Mouse (Mus musculus) neural tube, embryonic 13.5 days (tissue): ENCODE measurements around the gene Nrp2. TPM values are rescaled to one million over a fixed set of nuclear protein-coding genes. Genes with fewer than 3 reads are reported as not detected.
A peak's percentile ranks its signal among the peaks of the same experiment; 100 is the strongest.

Source experiments
- ATAC-seq: fragments of 200-750 bp; cut with Nextera tagmentation; 2 replicates; pipeline ENCODE4 v1.8.0; 2017; ENCODE audit warnings: low read depth, mild to moderate bottlenecking, moderate TSS enrichment, moderate library complexity
- H3K27ac ChIP-seq: fragments of 300-500 bp; sonication (generic); replicated peaks from 2 replicates; pipeline ENCODE4 v1.5.1; 2015; ENCODE audit warnings: moderate library complexity, mild to moderate bottlenecking, inconsistent platforms
- H3K27me3 ChIP-seq: fragments of 300-500 bp; sonication (generic); 2 replicates; pipeline ENCODE4 v1.6.1; 2015; ENCODE audit warnings: mild to moderate bottlenecking, inconsistent platforms
- H3K36me3 ChIP-seq: fragments of 300-500 bp; sonication (generic); 2 replicates; pipeline ENCODE4 v1.6.1; 2015; ENCODE audit warnings: mild to moderate bottlenecking, inconsistent platforms
- H3K4me1 ChIP-seq: fragments of 300-500 bp; sonication (generic); replicated peaks from 2 replicates; pipeline ENCODE4 v1.6.1; 2015; ENCODE audit warnings: inconsistent platforms
- H3K4me2 ChIP-seq: fragments of 300-500 bp; sonication (generic); 2 replicates; pipeline ENCODE4 v1.6.1; 2015; ENCODE audit warnings: inconsistent platforms, mild to moderate bottlenecking, moderate library complexity
- H3K4me3 ChIP-seq: fragments of 300-500 bp; sonication (generic); 2 replicates; pipeline ENCODE4 v1.5.1; 2015; ENCODE audit warnings: mild to moderate bottlenecking, inconsistent platforms
- H3K9ac ChIP-seq: fragments of 300-500 bp; sonication (generic); 2 replicates; pipeline ENCODE4 v1.6.1; 2015; ENCODE audit warnings: moderate library complexity, mild to moderate bottlenecking, inconsistent platforms
- H3K9me3 ChIP-seq: fragments of 300-500 bp; sonication (generic); 2 replicates; pipeline ENCODE4 v1.6.1; 2016; ENCODE audit warnings: inconsistent platforms
- WGBS: fragments of 180-500 bp; shearing (Covaris S2); methylation state at CpG from one replicate; pipeline ENCODE4 v1.1.7; 2015; 5-methylcytosine and 5-hydroxymethylcytosine counted together
- polyA plus RNA-seq: library from polyadenylated mRNA; unstranded; fragments of >200 nt; fragmentation: Nextera tagmentation; extraction: Ambion mirVana; gene quantifications from 2 replicates; pipeline ENCODE4 v1.2.1, GENCODE M21; 2015

The Nrp2 gene
- polyA plus RNA-seq, 1 experiment from 2014 or later: 32.7 TPM

- 60% methylated on average over 4 of the region's 4 CpGs for WGBS
These were observed 98.3 kb downstream of the Nrp2 start for GRCm38 (mm10) chr1:62801429-62801828.

DNA sequence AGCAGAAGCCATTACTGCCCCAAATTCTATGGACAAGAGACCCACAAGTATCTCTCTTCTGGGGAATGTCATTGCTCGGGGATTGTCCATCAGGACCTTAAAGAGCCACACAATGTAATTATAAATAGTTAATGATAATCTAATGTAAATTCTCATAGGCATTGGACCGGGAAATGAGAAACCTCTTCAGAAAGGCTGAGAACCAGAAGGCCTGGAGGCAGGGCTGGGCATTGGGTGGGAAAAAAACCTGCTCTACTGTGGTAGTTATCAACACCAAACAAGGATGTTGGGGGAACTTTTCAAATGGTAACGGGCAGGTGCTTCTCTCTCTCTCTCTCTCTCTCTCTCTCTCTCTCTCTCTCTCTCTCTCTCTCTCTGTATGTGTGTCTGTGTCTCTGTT, 98.8 kb downstream of the Nrp2 start:
- no peaks in the 10 kb centered on the region for H3K27me3 ChIP-seq
- H3K9ac ChIP-seq: no peak overlapping the region
- 44% methylated on average over 3 of the region's 3 CpGs for WGBS
- H3K9me3 ChIP-seq: no peaks in the 10 kb centered on the region
- H3K4me1 ChIP-seq: peaks cover 13% of the 10 kb centered on the region; the same call in 1 of the 2 replicates
- no peak overlapping the region for H3K4me2 ChIP-seq
- no peaks in the 10 kb centered on the region for H3K36me3 ChIP-seq
- no peak overlapping the region for H3K27ac ChIP-seq
- no peak overlapping the region for H3K4me3 ChIP-seq
- no peak for ATAC-seq

More at GRCm38 (mm10) chr1:62801429-62801828, 98.3 kb downstream of the Nrp2 start:
- Histone ChIP-seq H3K4me1 (peaks cover 11% of the 10 kb centered on the region; the same call in 1 of the 2 replicates), H3K36me3 (no peaks in the 10 kb centered on the region), H3K27ac (no peak overlapping the region), H3K4me3 (no peak overlapping the region), H3K9me3 (no peaks in the 10 kb centered on the region), H3K27me3 (no peaks in the 10 kb centered on the region), H3K9ac (no peak overlapping the region), H3K4me2 (no peak overlapping the region)
- ATAC-seq: no peak

GRCm38 (mm10) chr1:62803544-62803943, 100.5 kb downstream of the Nrp2 start:
- H3K9me3 ChIP-seq: no peaks in the 10 kb centered on the region
- H3K27me3 ChIP-seq: no peaks in the 10 kb centered on the region
- 97% methylated on average over 1 of the region's 1 CpGs for WGBS
- H3K9ac ChIP-seq: no peak overlapping the region
- peaks cover 13% of the 10 kb centered on the region; the same call in 1 of the 2 replicates for H3K4me1 ChIP-seq
- H3K4me3 ChIP-seq: no peak overlapping the region
- H3K36me3 ChIP-seq: no peaks in the 10 kb centered on the region
- ATAC-seq: no peak
- H3K4me2 ChIP-seq: no peak overlapping the region
- H3K27ac ChIP-seq: no peak overlapping the region

DNA sequence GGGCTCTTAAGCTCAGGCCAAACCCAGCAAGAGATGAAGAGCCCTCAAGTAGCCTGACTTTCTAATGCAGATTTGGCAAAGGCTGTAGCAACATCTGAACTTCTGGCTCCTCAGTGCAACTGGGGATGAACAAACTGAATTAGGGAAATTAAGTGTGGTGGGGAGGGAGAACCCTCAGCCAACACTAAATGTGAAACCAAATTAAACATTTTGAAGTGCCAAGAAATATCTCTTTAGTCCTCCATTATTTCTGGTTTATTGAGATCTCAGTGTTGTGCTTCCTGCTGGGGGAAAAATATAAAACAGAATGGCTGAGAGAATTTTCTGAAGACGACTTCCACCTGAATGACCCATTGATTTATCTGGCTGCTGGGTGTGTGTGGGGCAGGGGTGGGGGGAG, 102.9 kb downstream of the Nrp2 start:
- Histone ChIP-seq H3K4me3 (no peak overlapping the region), H3K36me3 (no peaks in the 10 kb centered on the region), H3K9ac (no peak overlapping the region), H3K4me1 (peaks cover 27% of the 10 kb centered on the region), H3K27me3 (no peaks in the 10 kb centered on the region), H3K9me3 (no peaks in the 10 kb centered on the region), H3K27ac (peak overlapping the region; percentile 23; the same call in 1 of the 2 replicates), H3K4me2 (no peak overlapping the region)
- 0% methylated on average over 1 of the region's 1 CpGs for WGBS
- ATAC-seq: no peak

GRCm38 (mm10) chr1:62808395-62808794, 105.3 kb downstream of the Nrp2 start:
- Histone ChIP-seq H3K36me3 (no peaks in the 10 kb centered on the region), H3K27me3 (no peaks in the 10 kb centered on the region), H3K9ac (no peak overlapping the region), H3K4me1 (peaks cover 28% of the 10 kb centered on the region), H3K4me2 (no peak overlapping the region), H3K9me3 (no peaks in the 10 kb centered on the region), H3K4me3 (no peak overlapping the region), H3K27ac (no peak overlapping the region)
- WGBS: 82% methylated on average over 4 of the region's 4 CpGs
- ATAC-seq: no peak

- 80% methylated on average over 8 of the region's 8 CpGs for WGBS
- Histone ChIP-seq H3K27ac (no peak overlapping the region), H3K9ac (no peak overlapping the region), H3K4me1 (peaks cover 28% of the 10 kb centered on the region), H3K9me3 (no peaks in the 10 kb centered on the region), H3K36me3 (no peaks in the 10 kb centered on the region), H3K27me3 (no peaks in the 10 kb centered on the region), H3K4me3 (no peak overlapping the region), H3K4me2 (no peak overlapping the region)
- no peak for ATAC-seq
These were observed 106.6 kb downstream of the Nrp2 start for GRCm38 (mm10) chr1:62809601-62810228.

DNA sequence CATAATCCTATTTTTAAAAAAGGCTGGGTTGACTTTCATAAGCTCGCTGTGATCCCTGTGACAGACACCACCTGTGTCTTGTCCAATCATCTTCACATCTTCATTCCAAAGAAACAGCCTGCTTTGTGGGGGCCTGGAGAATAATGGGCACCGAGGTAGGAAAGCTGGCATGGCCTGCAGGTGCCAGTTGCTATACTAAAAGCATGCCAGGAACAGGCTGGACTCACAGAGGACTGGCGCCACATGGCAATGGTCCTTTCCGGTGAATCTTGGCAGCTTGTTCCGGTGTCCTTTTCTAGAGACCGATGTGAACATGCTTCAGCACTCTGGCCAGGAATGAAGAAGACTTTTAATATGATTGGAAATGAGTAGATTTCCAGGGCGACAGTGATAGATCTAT, 108.1 kb downstream of the Nrp2 start:
- ATAC-seq: no peak
- H3K4me3 ChIP-seq: no peak overlapping the region
- 91% methylated on average over 7 of the region's 7 CpGs for WGBS
- no peak overlapping the region for H3K27ac ChIP-seq
- peaks cover 19% of the 10 kb centered on the region; the same call in 1 of the 2 replicates for H3K4me1 ChIP-seq
- peaks cover 11% of the 10 kb centered on the region for H3K36me3 ChIP-seq
- H3K9me3 ChIP-seq: no peaks in the 10 kb centered on the region
- H3K27me3 ChIP-seq: no peaks in the 10 kb centered on the region
- no peak overlapping the region for H3K9ac ChIP-seq
- H3K4me2 ChIP-seq: no peak overlapping the region

GRCm38 (mm10) chr1:62812701-62813684, 109.9 kb downstream of the Nrp2 start:
- H3K4me3 ChIP-seq: no peak overlapping the region
- no peaks in the 10 kb centered on the region for H3K9me3 ChIP-seq
- no peaks in the 10 kb centered on the region for H3K27me3 ChIP-seq
- H3K9ac ChIP-seq: no peak overlapping the region
- ATAC-seq: no peak
- no peak overlapping the region for H3K27ac ChIP-seq
- peaks cover 15% of the 10 kb centered on the region; the same call in 1 of the 2 replicates for H3K4me1 ChIP-seq
- WGBS: 57% methylated on average over 10 of the region's 10 CpGs
- no peak overlapping the region for H3K4me2 ChIP-seq
- H3K36me3 ChIP-seq: peaks cover 19% of the 10 kb centered on the region

DNA sequence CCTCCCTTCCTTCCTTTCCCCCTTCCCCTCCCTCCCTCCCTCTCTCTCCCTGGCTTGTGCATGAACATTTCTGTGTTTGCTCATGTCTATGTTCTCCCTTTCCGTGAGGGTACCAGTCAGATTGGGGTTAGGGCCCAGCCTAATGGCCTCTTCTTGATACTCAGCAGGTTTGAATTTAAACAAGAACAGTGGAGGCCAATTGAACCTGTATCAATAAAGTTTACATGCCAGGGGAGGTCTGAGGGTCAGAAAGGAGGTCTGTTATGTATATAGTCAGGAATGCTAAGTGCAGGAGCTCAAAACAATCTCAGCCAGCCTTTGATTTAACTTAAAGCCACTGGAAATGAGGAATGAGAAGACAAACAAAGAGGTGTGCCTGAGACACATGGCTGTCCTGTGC, 110.9 kb downstream of the Nrp2 start:
- Histone ChIP-seq H3K36me3 (peaks cover 26% of the 10 kb centered on the region), H3K9me3 (no peaks in the 10 kb centered on the region), H3K4me1 (peaks cover 15% of the 10 kb centered on the region; the same call in 1 of the 2 replicates), H3K27ac (no peak overlapping the region), H3K4me3 (no peak overlapping the region), H3K9ac (no peak overlapping the region), H3K4me2 (no peak overlapping the region), H3K27me3 (no peaks in the 10 kb centered on the region)
- 69% methylated on average over 1 of the region's 1 CpGs for WGBS
- no peak for ATAC-seq

GRCm38 (mm10) chr1:62817566-62817965, 114.5 kb downstream of the Nrp2 start:
- WGBS: 68% methylated on average over 6 of the region's 7 CpGs
- ATAC-seq: no peak

DNA sequence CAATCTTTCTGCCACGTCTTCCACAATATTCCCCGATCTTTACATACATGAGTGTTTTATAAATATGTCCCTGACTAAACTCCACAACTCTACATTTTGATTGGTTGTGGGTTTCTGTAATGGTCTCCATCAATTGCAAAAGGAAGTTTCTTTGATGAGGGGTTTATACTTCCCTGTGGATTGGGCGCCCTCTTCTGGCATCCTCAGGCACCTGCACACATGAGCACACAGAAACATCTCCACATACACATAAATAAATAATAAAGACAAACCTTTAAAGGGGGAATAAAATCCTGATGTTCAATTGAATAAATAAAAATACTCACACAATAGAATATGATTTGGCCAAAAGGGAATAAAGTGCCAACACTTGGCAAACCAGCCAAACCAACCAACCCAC, 117.1 kb downstream of the Nrp2 start:
- Histone ChIP-seq H3K4me2 (no peak overlapping the region), H3K9me3 (no peaks in the 10 kb centered on the region), H3K4me3 (no peak overlapping the region), H3K4me1 (0 out of 2 replicates have a peak, but pooled peaks cover 4% of the 10 kb centered on the region), H3K36me3 (peaks cover 24% of the 10 kb centered on the region), H3K9ac (no peak overlapping the region), H3K27ac (no peak overlapping the region), H3K27me3 (no peaks in the 10 kb centered on the region)
- WGBS: 82% methylated on average over 3 of the region's 3 CpGs
- no peak for ATAC-seq

More at GRCm38 (mm10) chr1:62817566-62817965, 114.5 kb downstream of the Nrp2 start:
- no peak overlapping the region for H3K27ac ChIP-seq
- H3K4me3 ChIP-seq: no peak overlapping the region
- peaks cover 26% of the 10 kb centered on the region for H3K36me3 ChIP-seq
- no peaks in the 10 kb centered on the region for H3K27me3 ChIP-seq
- no peak overlapping the region for H3K4me2 ChIP-seq
- H3K9ac ChIP-seq: no peak overlapping the region
- 0 out of 2 replicates have a peak, but pooled peaks cover 4% of the 10 kb centered on the region for H3K4me1 ChIP-seq
- no peaks in the 10 kb centered on the region for H3K9me3 ChIP-seq
